Mouse (Mus musculus) urinary bladder, postnatal 14 days (tissue): Measurements from ENCODE around the gene Chrm4.

Source experiments
- DNase-seq: peaks from one replicate; pipeline ENCODE4 v3.0.0; 2021; ENCODE audit warnings: low spot score

The Chrm4 gene

GRCm38 (mm10) chr2:91922586-91923414 lies 4.2 kb upstream of the Chrm4 start:
- DNase-seq, result no peak

GRCm38 (mm10) chr2:91923415-91924337 lies 3.4 kb upstream of the Chrm4 start:
- peak; percentile 65 for DNase-seq

GRCm38 (mm10) chr2:91924726-91925125 lies 2.3 kb upstream of the Chrm4 start:
- no peak for DNase-seq

GRCm38 (mm10) chr2:91925442-91925841 lies 1.6 kb upstream of the Chrm4 start:
- DNase-seq, result no peak

- DNase-seq, result peak; percentile 82
Measured at GRCm38 (mm10) chr2:91927826-91928533, 931 bp downstream of the Chrm4 start.

- DNase-seq, result no peak
Measured at GRCm38 (mm10) chr2:91928534-91929350, 1.7 kb downstream of the Chrm4 start.

- no peak for DNase-seq
Measured at GRCm38 (mm10) chr2:91929455-91929854, 2.4 kb downstream of the Chrm4 start.

GRCm38 (mm10) chr2:91929936-91930335 lies 2.9 kb downstream of the Chrm4 start:
- DNase-seq, result peak; percentile 70

- no peak for DNase-seq
Measured at GRCm38 (mm10) chr2:91930761-91931291, 3.8 kb downstream of the Chrm4 start.

GRCm38 (mm10) chr2:91931328-91932159 lies 4.5 kb downstream of the Chrm4 start:
- no peak for DNase-seq

- DNase-seq, result no peak
Measured at GRCm38 (mm10) chr2:91932160-91932711, 5.2 kb downstream of the Chrm4 start, which contains the start of gene Mdk. TSS of gene Mdk (minus strand) at chr2:91932297.

GRCm38 (mm10) chr2:91932737-91933350 lies 5.8 kb downstream of the Chrm4 start:
- no peak for DNase-seq

- DNase-seq, result no peak
Measured at GRCm38 (mm10) chr2:91933471-91933870, 6.4 kb downstream of the Chrm4 start.

GRCm38 (mm10) chr2:91934016-91934415 lies 7.0 kb downstream of the Chrm4 start:
- no peak for DNase-seq

- no peak for DNase-seq
Measured at GRCm38 (mm10) chr2:91934826-91935525, 7.9 kb downstream of the Chrm4 start.

GRCm38 (mm10) chr2:91936154-91936553 lies 9.1 kb downstream of the Chrm4 start:
- DNase-seq, result no peak

- DNase-seq, result no peak
Measured at GRCm38 (mm10) chr2:91939303-91939935, 12.4 kb downstream of the Chrm4 start.

GRCm38 (mm10) chr2:91942356-91942755 lies 15.3 kb downstream of the Chrm4 start:
- DNase-seq, result no peak
